Mouse (Mus musculus): ENCODE results near the gene Xpnpep3. TPM values are rescaled to one million over a fixed set of nuclear protein-coding genes. Genes with fewer than 3 reads are reported as not detected.
"Not testable (repeated sequence)": the region's sequence is repeated elsewhere in the genome, so short reads cannot be mapped to it uniquely, and the experiment has no call there.

Gene Xpnpep3
- total RNA-seq, 2 experiments from 2014 or later = 11.7 to 15.2 TPM

- peak; percentile 18 to 20 for DNase-seq (ENCODE audit: low spot score in 2 of 2)
Measured at GRCm38 (mm10) chr15:81392997-81393396, 6.9 kb upstream of the Xpnpep3 start.

GRCm38 (mm10) chr15:81394211-81394915 is 5.6 kb upstream of the Xpnpep3 start:
- no peak for DNase-seq (ENCODE audit: low spot score in 2 of 2)
- intact Hi-C loops (cut with DNase I) = no loop called here

More at GRCm38 (mm10) chr15:81392997-81393396, 6.9 kb upstream of the Xpnpep3 start:
- intact Hi-C loops (cut with DNase I) = no loop called here

- no peak for DNase-seq (ENCODE audit: low spot score in 2 of 2)
- intact Hi-C loops (cut with DNase I) = loop anchor here (5.0 kb wide), 1 partner anchor 36 kb away; the partner anchor contains the start of gene Slc25a17
Measured at GRCm38 (mm10) chr15:81398189-81398588, 1.7 kb upstream of the Xpnpep3 start.

- intact Hi-C loops (cut with DNase I) = loop anchor here (5.0 kb wide), 1 partner anchor 37 kb away; the partner anchor contains the start of gene Slc25a17
- DNase-seq (ENCODE audit: low spot score in 2 of 2) = no peak
Measured at GRCm38 (mm10) chr15:81399297-81399637, 671 bp upstream of the Xpnpep3 start.

GRCm38 (mm10) chr15:81405008-81405407 is 5.1 kb downstream of the Xpnpep3 start:
- DNase-seq (ENCODE audit: low spot score in 2 of 2) = no peak
- intact Hi-C loops (cut with DNase I) = no loop called here

- no peak for DNase-seq (ENCODE audit: low spot score in 2 of 2)
- intact Hi-C loops (cut with DNase I) = no loop called here
Measured at GRCm38 (mm10) chr15:81408199-81408598, 8.3 kb downstream of the Xpnpep3 start, which contains the start of gene Dnajb7. Gene Dnajb7, minus strand, starts transcription at chr15:81408299.

GRCm38 (mm10) chr15:81416763-81417310 is 16.9 kb downstream of the Xpnpep3 start:
- DNase-seq (ENCODE audit: low spot score in 2 of 2) = not testable (repeated sequence)

GRCm38 (mm10) chr15:81418065-81418464 is 18.1 kb downstream of the Xpnpep3 start:
- intact Hi-C loops (cut with DNase I) = no loop called here

More at GRCm38 (mm10) chr15:81416763-81417310, 16.9 kb downstream of the Xpnpep3 start:
- intact Hi-C loops (cut with DNase I) = not testable (repeated sequence)

GRCm38 (mm10) chr15:81421454-81421853 is 21.5 kb downstream of the Xpnpep3 start:
- intact Hi-C loops (cut with DNase I) = no loop called here
- peak in 1 of 2 experiments; percentile 6 for DNase-seq (ENCODE audit: low spot score in 2 of 2)

More at GRCm38 (mm10) chr15:81418065-81418464, 18.1 kb downstream of the Xpnpep3 start:
- no peak for DNase-seq (ENCODE audit: low spot score in 2 of 2)

- intact Hi-C loops (cut with DNase I) = no loop called here
- peak in 1 of 2 experiments; percentile 14 for DNase-seq (ENCODE audit: low spot score in 2 of 2)
Measured at GRCm38 (mm10) chr15:81422156-81422681, 22.3 kb downstream of the Xpnpep3 start.

GRCm38 (mm10) chr15:81425311-81425710 is 25.4 kb downstream of the Xpnpep3 start:
- intact Hi-C loops (cut with DNase I) = no loop called here
- no peak for DNase-seq (ENCODE audit: low spot score in 2 of 2)

- intact Hi-C loops (cut with DNase I) = no loop called here
- DNase-seq (ENCODE audit: low spot score in 2 of 2) = no peak
Measured at GRCm38 (mm10) chr15:81427947-81428346, 28.0 kb downstream of the Xpnpep3 start.

- intact Hi-C loops (cut with DNase I) = no loop called here
- DNase-seq (ENCODE audit: low spot score in 2 of 2) = no peak
Measured at GRCm38 (mm10) chr15:81431195-81431594, 31.3 kb downstream of the Xpnpep3 start.

- intact Hi-C loops (cut with DNase I) = no loop called here
- no peak for DNase-seq (ENCODE audit: low spot score in 2 of 2)
Measured at GRCm38 (mm10) chr15:81438345-81438744, 38.4 kb downstream of the Xpnpep3 start.

GRCm38 (mm10) chr15:81439236-81439635 is 39.3 kb downstream of the Xpnpep3 start:
- DNase-seq (ENCODE audit: low spot score in 2 of 2) = no peak
- intact Hi-C loops (cut with DNase I) = no loop called here

GRCm38 (mm10) chr15:81448463-81448862 is 48.5 kb downstream of the Xpnpep3 start:
- DNase-seq (ENCODE audit: low spot score in 2 of 2) = peak; percentile 83 to 85
- intact Hi-C loops (cut with DNase I) = no loop called here

- intact Hi-C loops (cut with DNase I) = no loop called here
- DNase-seq (ENCODE audit: low spot score in 2 of 2) = no peak
Measured at GRCm38 (mm10) chr15:81461523-81461922, 61.6 kb downstream of the Xpnpep3 start.

- intact Hi-C loops (cut with DNase I) = no loop called here
- DNase-seq (ENCODE audit: low spot score in 2 of 2) = no peak
Measured at GRCm38 (mm10) chr15:81465016-81465660, 65.2 kb downstream of the Xpnpep3 start.

GRCm38 (mm10) chr15:81465901-81466737 is 66.2 kb downstream of the Xpnpep3 start, which contains the start of gene Rbx1:
Gene Rbx1, plus strand, starts transcription at chr15:81466296.
- peak; percentile 98 for DNase-seq (ENCODE audit: low spot score in 2 of 2)
- intact Hi-C loops (cut with DNase I) = loop anchor here (2.0 kb wide), 1 partner anchor 119 kb away; the partner anchor contains the start of gene Ep300
